Mouse (Mus musculus): ENCODE measurements at regions not wholly inside any gene's neighbourhood (a gene's known extent, or its start where the extent isn't known, plus 50 kb on each side); places are given as distances from the start of the nearest gene placed in this dataset.

DNA sequence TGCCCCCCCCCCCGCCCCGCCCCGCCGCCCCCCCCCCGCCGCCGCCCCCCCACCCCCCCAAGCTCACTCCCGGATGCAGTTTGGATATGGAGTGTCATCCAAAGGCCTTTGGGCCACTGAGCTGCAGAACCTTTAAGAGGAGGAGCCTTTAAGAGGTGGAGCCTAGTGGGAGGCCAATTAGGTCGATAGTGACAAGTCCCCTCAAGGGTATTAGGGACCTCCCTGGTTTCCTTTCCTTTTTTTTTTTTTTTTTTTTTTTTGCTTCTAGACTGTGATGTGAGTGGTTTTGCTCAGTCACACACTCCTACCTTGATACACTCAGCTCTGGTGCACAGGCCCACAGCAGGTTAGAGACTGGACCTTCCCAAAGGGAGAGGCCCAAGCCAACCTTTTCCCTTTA is 156.5 kb downstream of the Gm9376 start:
- no peak for TF ChIP-seq CTCF (IDR thresholded peaks at IDR 0.05; ENCODE audit: extremely low read depth, insufficient read depth, low read length)
- TF ChIP-seq POLR2A (IDR thresholded peaks at IDR 0.05; ENCODE audit: extremely low read depth, insufficient read depth, low read length): no peak

All from cortical plate, adult 2 months (tissue).